Mouse (Mus musculus) limb, embryonic 14.5 days (tissue): ENCODE data around the gene Mark2. TPM values are rescaled to one million over a fixed set of nuclear protein-coding genes. Genes with fewer than 3 reads are reported as not detected.

Experiments
- ATAC-seq: fragments of 200-750 bp; cut with Nextera tagmentation; 2 replicates; pipeline ENCODE4 v1.8.0; 2017; ENCODE audit warnings: low read depth, moderate number of reproducible peaks, moderate TSS enrichment; ENCODE audit not compliant: low FRiP score
- DNase-seq: peaks from one replicate; pipeline ENCODE4 v3.0.0-alpha.2; 2015; ENCODE audit warnings: low spot score
- H3K27ac ChIP-seq: fragments of 300-500 bp; sonication (generic); replicated peaks from 2 replicates; pipeline ENCODE4 v1.5.1; 2014; ENCODE audit warnings: low read depth, mild to moderate bottlenecking, low read length, moderate library complexity, mixed read lengths
- H3K27me3 ChIP-seq: fragments of 300-500 bp; sonication (generic); 2 replicates; pipeline ENCODE4 v1.6.1; 2014; ENCODE audit warnings: low read length, mixed read lengths; ENCODE audit not compliant: control insufficient read depth, insufficient read depth
- H3K36me3 ChIP-seq: fragments of 300-500 bp; sonication (generic); 2 replicates; pipeline ENCODE4 v1.6.1; 2014; ENCODE audit warnings: mild to moderate bottlenecking, low read length, moderate library complexity, mixed read lengths; ENCODE audit not compliant: control insufficient read depth, insufficient read depth
- H3K4me1 ChIP-seq: fragments of 300-500 bp; sonication (generic); 2 replicates; pipeline ENCODE4 v1.6.1; 2014; ENCODE audit warnings: antibody characterized with exemption, low read length, mixed read lengths; ENCODE audit not compliant: control insufficient read depth, insufficient read depth
- H3K4me2 ChIP-seq: fragments of 300-500 bp; sonication (generic); replicated peaks from 2 replicates; pipeline ENCODE4 v1.6.1; 2014; ENCODE audit warnings: low read depth, mild to moderate bottlenecking, low read length, moderate library complexity; ENCODE audit not compliant: severe bottlenecking
- H3K4me3 ChIP-seq: fragments of 300-500 bp; sonication (generic); replicated peaks from 2 replicates; pipeline ENCODE4 v1.5.1; 2014; ENCODE audit warnings: low read length
- H3K9ac ChIP-seq: fragments of 300-500 bp; sonication (generic); 2 replicates; pipeline ENCODE4 v1.6.1; 2014; ENCODE audit warnings: mild to moderate bottlenecking, low read depth, low read length, moderate library complexity; ENCODE audit not compliant: severe bottlenecking
- H3K9me3 ChIP-seq: fragments of 300-500 bp; sonication (generic); 2 replicates; pipeline ENCODE4 v1.6.1; 2016; ENCODE audit warnings: low read length; ENCODE audit not compliant: control insufficient read depth
- POLR2A ChIP-seq: fragments of 200-500 bp; IDR thresholded peaks from 2 replicates; pipeline ENCODE4 v1.8.0; 2012; ENCODE audit warnings: inconsistent platforms, mild to moderate bottlenecking, moderate library complexity, borderline replicate concordance; ENCODE audit not compliant: insufficient read depth, insufficient read length; ENCODE audit errors: extremely low read depth
- WGBS: fragments of 180-500 bp; shearing (Covaris S2); extraction: QIAGEN DNeasy Blood & Tissue Kit; methylation state at CpG from one replicate; pipeline ENCODE4 v1.1.7; 2014; 5-methylcytosine and 5-hydroxymethylcytosine counted together
- polyA plus RNA-seq, 2 experiments: library from polyadenylated mRNA; depleted of rRNA in 1 of 2; stranded (reverse) in 1 of 2; unstranded in 1 of 2; fragments of >200 nt; fragmentation: Nextera tagmentation in 1 of 2; extraction: Ambion mirVana in 1 of 2; gene quantifications; 2 replicates each; pipeline versions ENCODE4 v1.2.1 to v1.2.3; 2012 to 2014

Gene Mark2
- polyA plus RNA-seq, 2 experiments: 48.6 to 65.8 TPM

- no peaks in the 10 kb centered on the region for H3K27me3 ChIP-seq
- 0 out of 2 replicates have a peak, but pooled peaks cover 3% of the 10 kb centered on the region for H3K9me3 ChIP-seq
- no peak overlapping the region for H3K9ac ChIP-seq
- H3K27ac ChIP-seq: peak overlapping the region; percentile 56
- peak overlapping the region; percentile 4; the same call in 1 of the 2 replicates for H3K4me2 ChIP-seq
- H3K4me3 ChIP-seq: no peak overlapping the region
- no peaks in the 10 kb centered on the region for H3K36me3 ChIP-seq
- 37% methylated on average over 6 of the region's 6 CpGs for WGBS
- TF ChIP-seq POLR2A: no peak
- DNase-seq: no peak
- no peak for ATAC-seq
- H3K4me1 ChIP-seq: peaks cover 43% of the 10 kb centered on the region
Measured at GRCm38 (mm10) chr19:7264766-7265331, 76.8 kb downstream of the Mark2 start.

GRCm38 (mm10) chr19:7264088-7264765, 77.4 kb downstream of the Mark2 start:
- Histone ChIP-seq H3K9me3 (0 out of 2 replicates have a peak, but pooled peaks cover 3% of the 10 kb centered on the region), H3K4me1 (peaks cover 38% of the 10 kb centered on the region), H3K4me3 (no peak overlapping the region), H3K27ac (peak overlapping the region; percentile 56), H3K36me3 (no peaks in the 10 kb centered on the region), H3K9ac (no peak overlapping the region), H3K27me3 (no peaks in the 10 kb centered on the region), H3K4me2 (peak overlapping the region; percentile 4; the same call in 1 of the 2 replicates)
- ATAC-seq (no peak), DNase-seq (peak; percentile 80)
- WGBS: 6% methylated on average over 9 of the region's 9 CpGs
- TF ChIP-seq POLR2A: no peak

- no peak for ATAC-seq
- DNase-seq: no peak
- peaks cover 34% of the 10 kb centered on the region for H3K4me1 ChIP-seq
- H3K9ac ChIP-seq: no peak overlapping the region
- H3K36me3 ChIP-seq: no peaks in the 10 kb centered on the region
- no peaks in the 10 kb centered on the region for H3K27me3 ChIP-seq
- H3K9me3 ChIP-seq: 0 out of 2 replicates have a peak, but pooled peaks cover 3% of the 10 kb centered on the region
- H3K27ac ChIP-seq: no peak overlapping the region
- WGBS: 85% methylated on average over 1 of the region's 1 CpGs
- H3K4me3 ChIP-seq: no peak overlapping the region
- no peak for TF ChIP-seq POLR2A
- no peak overlapping the region for H3K4me2 ChIP-seq
Measured at GRCm38 (mm10) chr19:7262592-7262991, 79.1 kb downstream of the Mark2 start.

- no peak for ATAC-seq
- Histone ChIP-seq H3K9ac (no peak overlapping the region), H3K36me3 (no peaks in the 10 kb centered on the region), H3K4me3 (no peak overlapping the region), H3K27me3 (no peaks in the 10 kb centered on the region), H3K9me3 (0 out of 2 replicates have a peak, but pooled peaks cover 3% of the 10 kb centered on the region), H3K4me2 (no peak overlapping the region), H3K4me1 (peaks cover 28% of the 10 kb centered on the region), H3K27ac (no peak overlapping the region)
- TF ChIP-seq POLR2A: no peak
- no peak for DNase-seq
- 90% methylated on average over 3 of the region's 3 CpGs for WGBS
Measured at GRCm38 (mm10) chr19:7261964-7262363, 79.7 kb downstream of the Mark2 start.

GRCm38 (mm10) chr19:7261476-7261875, 80.2 kb downstream of the Mark2 start:
- ATAC-seq: no peak
- no peak for TF ChIP-seq POLR2A
- Histone ChIP-seq H3K4me3 (no peak overlapping the region), H3K36me3 (no peaks in the 10 kb centered on the region), H3K4me2 (no peak overlapping the region), H3K4me1 (peaks cover 24% of the 10 kb centered on the region), H3K9me3 (0 out of 2 replicates have a peak, but pooled peaks cover 3% of the 10 kb centered on the region), H3K27me3 (no peaks in the 10 kb centered on the region), H3K9ac (no peak overlapping the region), H3K27ac (no peak overlapping the region)
- 97% methylated on average over 1 of the region's 1 CpGs for WGBS
- DNase-seq: no peak
